Mouse (Mus musculus): Measurements from ENCODE around the gene Rbpjl.
A peak's percentile ranks its signal among the peaks of the same experiment; 100 is the strongest.

The Rbpjl gene

GRCm38 (mm10) chr2:164429881-164430615 lies 27.1 kb downstream of the Rbpjl start:
- DNase-seq (ENCODE audit: low spot score in 2 of 2): no peak

GRCm38 (mm10) chr2:164430697-164431096 lies 27.8 kb downstream of the Rbpjl start:
- no peak for DNase-seq (ENCODE audit: low spot score in 2 of 2)

GRCm38 (mm10) chr2:164431676-164432465 lies 28.9 kb downstream of the Rbpjl start:
- DNase-seq (ENCODE audit: low spot score in 2 of 2): no peak

GRCm38 (mm10) chr2:164432541-164433191 lies 29.7 kb downstream of the Rbpjl start:
- DNase-seq (ENCODE audit: low spot score in 2 of 2): no peak

GRCm38 (mm10) chr2:164433278-164433895 lies 30.4 kb downstream of the Rbpjl start:
- no peak for DNase-seq (ENCODE audit: low spot score in 2 of 2)

GRCm38 (mm10) chr2:164434681-164435080 lies 31.7 kb downstream of the Rbpjl start:
- DNase-seq (ENCODE audit: low spot score in 2 of 2): no peak

GRCm38 (mm10) chr2:164435216-164436090 lies 32.5 kb downstream of the Rbpjl start:
- no peak for DNase-seq (ENCODE audit: low spot score in 2 of 2)

GRCm38 (mm10) chr2:164436215-164436913 lies 33.4 kb downstream of the Rbpjl start:
- peak in 1 of 2 experiments; percentile 39 for DNase-seq (ENCODE audit: low spot score in 2 of 2)

- no peak for DNase-seq (ENCODE audit: low spot score in 2 of 2)
These were observed 34.0 kb downstream of the Rbpjl start for GRCm38 (mm10) chr2:164436961-164437360.

GRCm38 (mm10) chr2:164437710-164438109 lies 34.8 kb downstream of the Rbpjl start:
- DNase-seq (ENCODE audit: low spot score in 2 of 2): no peak

GRCm38 (mm10) chr2:164438257-164438656 lies 35.3 kb downstream of the Rbpjl start:
- no peak for DNase-seq (ENCODE audit: low spot score in 2 of 2)

GRCm38 (mm10) chr2:164439001-164439421 lies 36.1 kb downstream of the Rbpjl start:
- DNase-seq (ENCODE audit: low spot score in 2 of 2): no peak

GRCm38 (mm10) chr2:164440314-164440713 lies 37.4 kb downstream of the Rbpjl start:
- DNase-seq (ENCODE audit: low spot score in 2 of 2): no peak

- DNase-seq (ENCODE audit: low spot score in 2 of 2): no peak
These were observed 38.2 kb downstream of the Rbpjl start for GRCm38 (mm10) chr2:164441155-164441554.

GRCm38 (mm10) chr2:164441731-164442130 lies 38.8 kb downstream of the Rbpjl start:
- no peak for DNase-seq (ENCODE audit: low spot score in 2 of 2)

- DNase-seq (ENCODE audit: low spot score in 2 of 2): no peak
These were observed 39.5 kb downstream of the Rbpjl start for GRCm38 (mm10) chr2:164442315-164443050.

- peak; percentile 65 to 67 for DNase-seq (ENCODE audit: low spot score in 2 of 2)
These were observed 40.1 kb downstream of the Rbpjl start for GRCm38 (mm10) chr2:164443051-164443437.

- DNase-seq (ENCODE audit: low spot score in 2 of 2): no peak
These were observed 40.6 kb downstream of the Rbpjl start, which contains the start of gene Sdc4 for GRCm38 (mm10) chr2:164443460-164444000. Sdc4 (minus strand) TSS chr2:164443887.

GRCm38 (mm10) chr2:164444701-164445100 lies 41.8 kb downstream of the Rbpjl start:
- DNase-seq (ENCODE audit: low spot score in 2 of 2): no peak

Data from frontal cortex, postnatal 36 days (tissue).